In genomic region chr9:106643787-106644186, GRCm38 (mm10) we compare ENCODE assay signal across 12 mouse cellular contexts. TPM values are rescaled to one million over a fixed set of nuclear protein-coding genes. Genes with fewer than 3 reads are reported as not detected.
DNase-seq lines count a peak whose midpoint lies in the region; ATAC-seq and TF ChIP-seq lines count a peak whose summit lies in the region.
"Had no signal": no experiment of that assay in that cellular context is flagged by ENCODE, and none has a peak within 500 bp of the region (broad histone marks: within the 10 kb centered on the region; RNA-seq: fewer than 3 reads in every experiment).

No protein-coding gene starts in this region.

- TF ChIP-seq EP300 in liver, embryonic 14.5 days (IDR thresholded peaks at IDR 0.05; ENCODE audit: low read depth), result no peak

- peak; percentile 48 for TF ChIP-seq CTCF in liver, embryonic 14.5 days (IDR thresholded peaks at IDR 0.05; ENCODE audit: low read depth)
- TF ChIP-seq CTCF in embryonic fibroblast, embryonic 13.5 days (IDR thresholded peaks at IDR 0.05; ENCODE audit: borderline replicate concordance, insufficient read depth, low read length), result 0 out of 2 replicates have a peak, but pooled peaks have one; percentile 3

- no peak overlapping the region for H3K27ac ChIP-seq in liver, embryonic 14.5 days
- no peak overlapping the region for H3K27ac ChIP-seq in liver, embryonic 12.5 days
- no peak overlapping the region for H3K27ac ChIP-seq in embryonic fibroblast, embryonic 13.5 days (ENCODE audit: insufficient read depth, low read length)
- H3K27ac ChIP-seq: gastrocnemius, adult 2 months had no signal

- no peak overlapping the region for H3K4me2 ChIP-seq in liver, embryonic 14.5 days (ENCODE audit: low read depth)
- no peak overlapping the region for H3K4me2 ChIP-seq in liver, embryonic 12.5 days

- H3K9ac ChIP-seq in liver, embryonic 14.5 days (replicated peaks), result no peak overlapping the region
- H3K9ac ChIP-seq in liver, embryonic 12.5 days, result no peak overlapping the region

- TF ChIP-seq POLR2A in embryonic fibroblast, embryonic 13.5 days (IDR thresholded peaks at IDR 0.05; ENCODE audit: low read depth, low read length), result no peak

- DNase-seq in adrenal gland, postnatal 14 days, result peak; percentile 31
- no peak for DNase-seq in adrenal gland, postnatal 36 days
- DNase-seq in liver, embryonic 14.5 days (ENCODE audit: low read depth in 3 of 3, low spot score in 3 of 3), result no peak
- peak; percentile 90 for DNase-seq in ES-CJ7 (ENCODE audit: low read depth, low spot score)
- no peak for DNase-seq in right cerebral cortex, postnatal 36 days (ENCODE audit: low spot score in 2 of 2)

- ATAC-seq in liver, embryonic 14.5 days (ENCODE audit: insufficient read depth), result no peak
- ATAC-seq in liver, embryonic 12.5 days, result no peak
- ATAC-seq in activated CD4-positive, CD25-positive, alpha-beta regulatory T cell, adult 4 months, result no peak

- no peaks in the 10 kb centered on the region for H3K27me3 ChIP-seq in liver, embryonic 14.5 days (ENCODE audit: control insufficient read depth, insufficient read depth, low read length)
- H3K27me3 ChIP-seq in liver, embryonic 12.5 days (replicated peaks), result peaks cover 16% of the 10 kb centered on the region

- H3K36me3 ChIP-seq in liver, embryonic 14.5 days (replicated peaks; ENCODE audit: control insufficient read depth, insufficient read depth, low read depth), result no peaks in the 10 kb centered on the region
- H3K36me3 ChIP-seq in liver, embryonic 12.5 days, result no peaks in the 10 kb centered on the region

- H3K4me3 ChIP-seq in liver, embryonic 14.5 days (ENCODE audit: insufficient read depth in 1 of 2, low read depth in 2 of 2, low read length in 2 of 2), result no peak overlapping the region
- no peak overlapping the region for H3K4me3 ChIP-seq in liver, embryonic 12.5 days
- no peak overlapping the region for H3K4me3 ChIP-seq in embryonic fibroblast, embryonic 13.5 days (ENCODE audit: insufficient read depth, low read length)
- H3K4me3 ChIP-seq: gastrocnemius, adult 2 months had no signal

- no peaks in the 10 kb centered on the region for H3K4me1 ChIP-seq in liver, embryonic 14.5 days (replicated peaks; ENCODE audit: control insufficient read depth in 2 of 2, insufficient read depth in 2 of 2, low read length in 1 of 2)
- H3K4me1 ChIP-seq in liver, embryonic 12.5 days, result no peaks in the 10 kb centered on the region; the same call in 1 of the 2 replicates
- no peaks in the 10 kb centered on the region for H3K4me1 ChIP-seq in embryonic fibroblast, embryonic 13.5 days (ENCODE audit: control insufficient read depth, insufficient read depth, low read length)

- WGBS in liver, embryonic 14.5 days (ENCODE audit: insufficient replicate concordance), result 43% methylated on average over 6 of the region's 6 CpGs
- WGBS in liver, embryonic 12.5 days (ENCODE audit: insufficient replicate concordance), result 49% methylated on average over 6 of the region's 6 CpGs

- no peaks in the 10 kb centered on the region for H3K9me3 ChIP-seq in liver, embryonic 14.5 days (ENCODE audit: control insufficient read depth, low read length)
- H3K9me3 ChIP-seq in liver, embryonic 12.5 days (replicated peaks), result no peaks in the 10 kb centered on the region

RNA-seq across cellular contexts. Expression of gene Grm2, which starts 12.1 kb away (rescaled TPM):
- total RNA-seq in adrenal gland, postnatal 14 days (2021), result not detected in 2 replicates
- total RNA-seq in adrenal gland, postnatal 36 days (2021), result not detected
- polyA plus RNA-seq in liver, embryonic 14.5 days (2012; rRNA removed), result 0.02 TPM in 1 of 2 replicates, not detected in the other
- polyA plus RNA-seq in liver, embryonic 14.5 days (2014; fragmentation: Nextera tagmentation; extraction: Ambion mirVana), result not detected in 2 replicates
- polyA plus RNA-seq in liver, embryonic 12.5 days (2016; fragmentation: Nextera tagmentation; extraction: Ambion mirVana), result not detected in 2 replicates
- polyA plus RNA-seq in embryonic fibroblast, embryonic 13.5 days (2011; ENCODE audit: insufficient read length, low read depth, missing spikeins), result not detected in 2 replicates
- polyA plus RNA-seq in activated CD4-positive, CD25-positive, alpha-beta regulatory T cell, adult 4 months (2017; shearing (Covaris generic)), result under 1 TPM in 1 of 2 experiments, not detected in 1; 0.16 TPM
- total RNA-seq: gastrocnemius, adult 2 months had no signal
- polyA plus RNA-seq: heart, embryonic 14.5 days; lung, adult 2 months had no signal

RNA-seq across cellular contexts. Expression of gene Iqcf6, which starts 17.4 kb away (rescaled TPM):
- total RNA-seq in adrenal gland, postnatal 14 days (2021), result not detected in 2 replicates
- total RNA-seq in adrenal gland, postnatal 36 days (2021), result not detected
- polyA plus RNA-seq in liver, embryonic 14.5 days (2012; rRNA removed), result not detected in 2 replicates
- not detected in 2 replicates for polyA plus RNA-seq in liver, embryonic 14.5 days (2014; fragmentation: Nextera tagmentation; extraction: Ambion mirVana)
- not detected in 2 replicates for polyA plus RNA-seq in liver, embryonic 12.5 days (2016; fragmentation: Nextera tagmentation; extraction: Ambion mirVana)
- not detected in 2 replicates for polyA plus RNA-seq in embryonic fibroblast, embryonic 13.5 days (2011; ENCODE audit: insufficient read length, low read depth, missing spikeins)
- polyA plus RNA-seq in activated CD4-positive, CD25-positive, alpha-beta regulatory T cell, adult 4 months (2017; shearing (Covaris generic)), result not detected
- total RNA-seq: gastrocnemius, adult 2 months; layer of hippocampus, postnatal 36 days had no signal
- polyA plus RNA-seq: heart, embryonic 14.5 days; lung, adult 2 months had no signal

RNA-seq across cellular contexts. Expression of gene Tex264, which starts 41.9 kb away (rescaled TPM):
- total RNA-seq in adrenal gland, postnatal 14 days (2021), result 92.3 and 93.9 TPM in 2 replicates
- total RNA-seq in adrenal gland, postnatal 36 days (2021), result 100 to 1,000 TPM; 109 to 149 TPM
- 9.4 and 11.3 TPM in 2 replicates for polyA plus RNA-seq in liver, embryonic 14.5 days (2012; rRNA removed)
- polyA plus RNA-seq in liver, embryonic 14.5 days (2014; fragmentation: Nextera tagmentation; extraction: Ambion mirVana), result 11.5 and 12.1 TPM in 2 replicates
- 16.3 and 16.5 TPM in 2 replicates for polyA plus RNA-seq in liver, embryonic 12.5 days (2016; fragmentation: Nextera tagmentation; extraction: Ambion mirVana)
- 85.2 and 90.1 TPM in 2 replicates for polyA plus RNA-seq in embryonic fibroblast, embryonic 13.5 days (2011; ENCODE audit: insufficient read length, low read depth, missing spikeins)
- polyA plus RNA-seq in activated CD4-positive, CD25-positive, alpha-beta regulatory T cell, adult 4 months (2017; shearing (Covaris generic)), result 10 to 100 TPM; 32.2 to 35.0 TPM

Comparison
In these comparisons a context has a peak if more than half of its experiments do, and no peak if none do; other contexts are left out.
1. DNase-seq: peak in adrenal gland, postnatal 14 days (single experiment) and ES-CJ7 (single experiment); none in adrenal gland, postnatal 36 days (0 of 2), liver, embryonic 14.5 days (0 of 3) and right cerebral cortex, postnatal 36 days (0 of 2).